Mouse (Mus musculus) heart, adult 8-10 months (tissue): ENCODE data around the gene Tmod3. TPM values are rescaled to one million over a fixed set of nuclear protein-coding genes. Genes with fewer than 3 reads are reported as not detected.
"Not testable (repeated sequence)": the region's sequence is repeated elsewhere in the genome, so short reads cannot be mapped to it uniquely, and the experiment has no call there.

Source experiments
- DNase-seq: peaks from one replicate; pipeline ENCODE4 v3.0.0; 2022; ENCODE audit warnings: low spot score
- total RNA-seq, 4 experiments: library from RNA; stranded (reverse); gene quantifications; 2 replicates each; pipeline ENCODE4 v1.2.4; 2022

The Tmod3 gene
- total RNA-seq, 4 experiments from 2014 or later, result 48.4 to 59.3 (median 58.7) TPM

DNA sequence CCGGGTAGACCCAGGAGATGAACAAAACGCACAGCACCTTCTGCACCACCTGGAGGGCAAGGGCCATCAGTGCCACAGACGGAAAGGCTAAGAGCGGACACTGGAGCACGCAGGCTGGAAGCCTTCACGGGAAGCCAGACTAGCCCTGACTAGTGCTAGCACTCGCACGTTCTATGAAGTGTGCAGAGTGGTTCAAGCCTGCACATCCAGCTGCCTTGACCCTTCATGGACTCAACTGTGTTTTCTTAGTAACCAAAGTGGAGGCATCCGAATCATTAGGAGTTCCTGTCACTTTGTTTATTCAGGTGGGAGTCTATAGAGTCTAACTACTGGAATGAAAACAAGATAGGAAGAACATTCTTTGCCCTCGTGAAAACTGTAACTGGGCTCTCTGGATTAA lies 63.5 kb downstream of the Tmod3 start:
- no peak for DNase-seq

DNA sequence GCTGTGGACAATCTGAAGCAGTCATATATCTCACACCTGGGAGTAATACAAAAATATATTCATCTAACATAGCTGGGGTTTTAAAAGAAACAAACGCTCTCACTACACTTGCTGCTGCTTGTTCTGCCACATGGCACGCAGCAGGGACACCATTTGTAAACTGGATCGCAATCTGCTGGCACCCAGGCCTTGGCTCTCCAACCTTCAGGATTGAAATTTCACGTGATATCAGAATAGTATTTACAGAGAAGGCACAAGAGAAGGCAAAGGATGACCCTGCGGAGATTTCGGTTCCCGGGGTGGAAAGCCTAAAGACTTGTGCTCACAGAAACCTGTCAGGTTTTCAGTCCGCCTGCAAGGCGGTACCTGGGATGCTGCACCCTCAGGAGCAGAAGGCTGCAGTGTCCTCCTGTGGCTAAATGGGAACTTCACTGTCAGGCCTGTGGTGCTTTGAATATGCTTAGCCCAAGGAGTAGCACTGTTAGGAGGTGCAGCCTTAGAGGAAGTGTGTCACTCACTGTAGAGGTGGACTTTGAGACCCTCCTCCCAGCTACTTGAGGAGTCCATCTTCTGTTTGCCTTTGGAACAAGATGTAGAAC lies 65.0 kb downstream of the Tmod3 start:
- DNase-seq, result no peak

DNA sequence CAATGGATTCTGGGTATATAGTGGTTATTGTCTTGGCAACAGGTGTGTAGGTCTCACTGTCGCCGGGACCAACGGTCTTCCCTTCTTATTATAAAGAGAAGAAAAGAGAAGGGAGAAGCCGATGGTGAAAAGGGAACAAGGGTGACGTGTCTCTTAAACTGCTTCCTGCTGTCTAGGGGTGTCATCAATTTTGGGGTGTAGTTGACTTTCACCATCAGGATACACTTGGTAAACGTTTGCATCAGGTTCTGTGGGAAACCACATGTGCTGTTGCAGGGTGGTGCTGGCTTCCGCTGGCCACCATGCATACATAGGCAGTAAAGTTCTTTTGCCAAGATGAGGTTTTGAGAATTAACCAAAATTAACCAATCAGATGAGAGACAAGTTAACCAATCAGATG lies 71.2 kb downstream of the Tmod3 start:
- DNase-seq, result not testable (repeated sequence)

- DNase-seq, result no peak
These were observed 74.2 kb downstream of the Tmod3 start for GRCm38 (mm10) chr9:75485231-75485630.

- no peak for DNase-seq
These were observed 78.9 kb downstream of the Tmod3 start for GRCm38 (mm10) chr9:75480536-75481075.

DNA sequence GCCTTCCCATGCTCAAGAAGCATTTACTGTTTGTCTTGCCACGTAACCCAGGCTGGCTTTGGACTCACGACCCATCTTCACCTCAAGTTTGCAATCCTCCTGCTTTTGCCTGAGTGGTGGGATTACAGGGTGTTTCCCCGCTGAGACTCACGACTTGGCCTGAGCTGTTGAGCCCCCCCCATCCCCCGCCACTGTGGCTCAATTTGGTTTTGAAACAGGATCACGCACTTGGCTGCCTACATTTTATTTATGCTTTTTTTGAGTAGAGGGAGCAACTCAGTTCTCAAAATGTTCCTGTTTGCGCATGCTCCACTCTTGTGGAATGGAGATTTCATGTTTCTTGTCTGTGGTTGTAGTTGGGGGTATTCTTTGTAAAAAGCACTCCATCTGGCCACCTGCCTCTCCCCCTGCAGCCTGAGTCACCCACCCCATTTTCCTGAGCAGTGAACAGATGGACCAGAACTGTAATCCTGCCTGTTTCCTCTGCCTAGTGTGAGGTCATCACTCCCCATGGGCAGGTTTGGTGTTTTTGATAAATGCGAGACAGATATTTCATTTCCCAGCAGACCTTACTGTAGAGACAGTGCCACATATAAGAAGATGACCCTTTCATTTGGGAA lies 80.2 kb downstream of the Tmod3 start:
- no peak for DNase-seq

- DNase-seq, result no peak
These were observed 82.2 kb downstream of the Tmod3 start for GRCm38 (mm10) chr9:75477212-75477611.

GRCm38 (mm10) chr9:75468297-75468696 lies 91.2 kb downstream of the Tmod3 start:
- DNase-seq, result no peak

- DNase-seq, result no peak
These were observed 91.9 kb downstream of the Tmod3 start for GRCm38 (mm10) chr9:75467581-75467980.

DNA sequence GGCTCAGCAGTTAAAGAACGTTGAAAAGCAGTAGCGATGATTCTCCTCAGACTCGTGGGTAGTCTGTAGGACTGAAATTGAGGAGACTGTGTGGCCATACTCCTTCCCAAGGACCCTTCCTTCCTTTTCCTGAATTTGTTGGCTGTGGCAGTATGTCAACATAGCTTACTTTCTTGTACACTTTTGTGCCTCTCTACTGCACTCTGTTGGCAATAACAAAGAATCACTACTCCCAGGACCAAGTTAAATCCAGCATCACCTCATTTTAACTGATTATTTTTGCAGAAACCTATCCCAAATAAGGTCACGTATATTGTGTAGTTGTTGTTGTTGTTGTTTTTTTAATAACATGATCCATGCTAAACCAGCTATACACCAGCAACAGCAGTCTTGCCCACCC lies 92.8 kb downstream of the Tmod3 start:
- no peak for DNase-seq

DNA sequence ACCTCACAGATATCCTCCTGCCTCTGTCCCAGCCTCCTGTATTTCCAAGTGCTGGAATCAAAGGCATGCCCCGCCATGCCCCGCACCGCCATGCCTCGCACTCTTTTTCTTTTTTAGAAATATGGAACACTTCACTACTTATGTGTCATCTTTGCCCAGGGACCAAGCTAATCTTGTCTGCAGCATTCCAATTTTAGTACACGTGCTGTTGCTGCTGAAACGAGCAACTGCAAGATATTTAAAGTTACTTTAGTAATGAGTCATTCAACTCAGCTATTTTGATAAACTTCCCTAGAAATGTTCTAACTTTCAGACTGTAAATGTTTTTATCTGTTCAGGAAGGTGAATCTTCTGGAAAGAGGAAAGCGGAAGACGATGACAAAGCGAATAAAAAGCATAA lies 93.6 kb downstream of the Tmod3 start:
- DNase-seq, result no peak

DNA sequence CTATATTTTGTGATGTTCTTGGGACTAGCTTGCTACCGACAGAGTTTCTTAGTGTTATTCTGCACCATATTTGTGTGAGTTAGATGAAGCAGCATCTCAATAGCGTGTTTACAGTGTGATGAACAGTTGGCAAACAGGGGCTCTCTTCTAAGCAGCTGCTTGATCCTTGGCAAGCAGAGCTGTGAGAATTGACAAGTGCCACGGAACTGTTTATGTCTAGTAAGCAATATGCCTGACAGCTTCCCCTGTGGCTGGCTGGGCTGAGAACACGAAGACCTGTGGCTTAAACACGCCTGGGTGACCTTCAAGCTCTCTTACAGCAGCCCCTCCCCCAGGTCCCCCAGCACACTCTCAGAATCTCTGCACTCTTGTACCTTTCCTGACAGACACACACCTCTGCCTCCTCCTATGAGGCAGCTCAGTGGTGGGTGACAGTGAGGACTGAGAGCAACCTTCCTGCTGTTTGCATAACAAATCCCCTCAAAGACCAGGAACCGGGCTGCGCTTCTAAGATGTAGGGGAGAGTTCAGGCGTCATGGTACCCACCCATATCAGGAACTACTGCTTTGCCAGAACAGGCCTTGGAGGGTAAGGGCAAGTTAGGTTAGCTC lies 96.3 kb downstream of the Tmod3 start:
- no peak for DNase-seq

DNA sequence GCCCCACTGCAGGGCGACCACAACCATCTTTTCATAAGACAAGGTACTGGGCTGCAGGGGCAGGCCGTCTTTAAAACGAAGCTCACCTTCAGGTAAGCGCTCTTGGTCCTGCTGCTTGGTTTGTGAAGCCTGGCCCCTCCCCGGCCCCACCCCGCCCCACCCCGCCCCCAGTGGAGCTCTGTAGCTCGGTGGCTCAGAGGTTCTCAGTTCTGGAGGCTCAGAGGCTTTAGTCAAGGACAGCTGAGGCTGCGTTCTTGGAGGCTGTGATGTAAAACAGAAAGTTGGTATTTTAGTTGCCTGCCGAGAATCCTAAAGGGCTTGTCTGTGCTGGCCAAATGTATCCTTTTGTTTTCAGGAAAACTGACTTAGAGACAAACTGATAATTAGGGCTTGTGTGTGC lies 103.8 kb downstream of the Tmod3 start:
- DNase-seq, result no peak

GRCm38 (mm10) chr9:75453994-75454393 lies 105.5 kb downstream of the Tmod3 start:
- DNase-seq, result no peak

DNA sequence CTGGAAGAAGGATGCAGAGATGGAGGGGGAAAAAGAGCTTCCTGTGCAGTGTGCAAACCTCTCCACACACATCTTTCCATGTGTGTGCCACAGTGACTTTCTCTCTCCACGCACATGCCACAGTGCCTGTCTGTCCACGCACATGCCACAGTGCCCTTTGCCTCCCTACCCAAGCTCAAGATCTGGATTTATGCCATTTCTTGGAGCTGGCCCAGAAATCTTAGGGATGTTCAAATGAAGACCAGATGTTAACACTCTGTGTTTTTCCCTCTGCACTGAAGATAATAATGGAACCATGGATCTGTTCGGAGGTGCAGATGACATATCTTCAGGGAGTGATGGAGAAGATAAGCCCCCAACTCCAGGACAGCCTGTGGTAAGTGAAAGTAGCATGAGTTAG lies 111.4 kb downstream of the Tmod3 start:
- no peak for DNase-seq

Other genes with a start within 250 kb of the Tmod3 start
- gene Bcl2l10, start 211.9 kb downstream of the Tmod3 start, total RNA-seq, result not detected
- gene Mapk6, start 149.7 kb downstream of the Tmod3 start, total RNA-seq, result 10 to 100 TPM; 21.8 to 25.3 (median 22.6) TPM
- 10 to 100 TPM in 3 of 4 experiments, 1 to 10 TPM in 1; 8.9 to 14.0 (median 12.8) TPM for gene Leo1, start 118.1 kb downstream of the Tmod3 start, total RNA-seq
- gene Tmod2, start 51.7 kb upstream of the Tmod3 start, total RNA-seq, result 1 to 10 TPM; 4.2 to 5.2 (median 4.4) TPM
- 10 to 100 TPM in 2 of 4 experiments, 1 to 10 TPM in 2; 7.6 to 11.7 (median 9.2) TPM for gene Lysmd2, start 66.1 kb upstream of the Tmod3 start, total RNA-seq
- under 1 TPM in 3 of 4 experiments, not detected in 1; 0.19 to 0.60 (median 0.19) TPM for gene Scg3, start 124.4 kb upstream of the Tmod3 start, total RNA-seq
- gene Bmp5, start 215.7 kb upstream of the Tmod3 start, total RNA-seq, result 1 to 10 TPM in 1 of 4 experiments, under 1 TPM in 3; 0.38 to 1.0 (median 0.75) TPM